Mouse (Mus musculus) lung, postnatal 0 days (tissue): ENCODE measurements around the gene Gm14214. TPM values are rescaled to one million over a fixed set of nuclear protein-coding genes. Genes with fewer than 3 reads are reported as not detected.

Experiments used
- ATAC-seq: fragments of 200-750 bp; cut with Nextera tagmentation; 2 replicates; pipeline ENCODE4 v1.8.0; 2017; ENCODE audit warnings: moderate library complexity
- DNase-seq: peaks from one replicate; pipeline ENCODE4 v3.0.0-alpha.2; 2016; ENCODE audit warnings: low spot score
- H3K27ac ChIP-seq: fragments of 300-500 bp; sonication (generic); 2 replicates; pipeline ENCODE4 v1.5.1; 2014; ENCODE audit warnings: antibody characterized with exemption, mild to moderate bottlenecking, low read length, mixed read lengths
- H3K27me3 ChIP-seq: fragments of 300-500 bp; sonication (generic); replicated peaks from 2 replicates; pipeline ENCODE4 v1.6.1; 2014; ENCODE audit warnings: low read length, mixed read lengths; ENCODE audit not compliant: insufficient read depth
- H3K36me3 ChIP-seq: fragments of 300-500 bp; sonication (generic); 2 replicates; pipeline ENCODE4 v1.6.1; 2014; ENCODE audit warnings: low read length, mixed read lengths; ENCODE audit not compliant: insufficient read depth
- H3K4me1 ChIP-seq: fragments of 300-500 bp; sonication (generic); 2 replicates; pipeline ENCODE4 v1.6.1; 2014; ENCODE audit warnings: antibody characterized with exemption, low read depth, low read length, mixed read lengths; ENCODE audit not compliant: insufficient read depth
- H3K4me2 ChIP-seq: fragments of 300-500 bp; sonication (generic); replicated peaks from 2 replicates; pipeline ENCODE4 v1.6.1; 2014; ENCODE audit warnings: low read depth, mild to moderate bottlenecking, low read length, moderate library complexity, mixed read lengths
- H3K4me3 ChIP-seq: fragments of 300-500 bp; sonication (generic); 2 replicates; pipeline ENCODE4 v1.5.1; 2014; ENCODE audit warnings: low read depth, low read length
- H3K9ac ChIP-seq: fragments of 300-500 bp; sonication (generic); replicated peaks from 2 replicates; pipeline ENCODE4 v1.6.1; 2014; ENCODE audit warnings: low read depth, mild to moderate bottlenecking
- H3K9me3 ChIP-seq: fragments of 300-500 bp; sonication (generic); 2 replicates; pipeline ENCODE4 v1.6.1; 2016; ENCODE audit warnings: low read length, mixed read lengths
- CTCF ChIP-seq: IDR thresholded peaks from 2 replicates; pipeline ENCODE4 v1.5.1; 2016; ENCODE audit warnings: antibody characterized with exemption, mild to moderate bottlenecking
- EP300 ChIP-seq: IDR thresholded peaks from 2 replicates; pipeline ENCODE4 v1.6.1; 2016; ENCODE audit warnings: antibody characterized with exemption, mild to moderate bottlenecking, control low read depth
- WGBS: fragments of 180-500 bp; shearing (Covaris S2); extraction: QIAGEN DNeasy Blood & Tissue Kit; methylation state at CpG from one replicate; pipeline ENCODE4 v1.1.7; 2014; 5-methylcytosine and 5-hydroxymethylcytosine counted together
- polyA plus RNA-seq: library from polyadenylated mRNA; unstranded; fragments of >200 nt; fragmentation: Nextera tagmentation; extraction: Ambion mirVana; gene quantifications from 2 replicates; pipeline ENCODE4 v1.2.1, GENCODE M21; 2015

Gene Gm14214
- polyA plus RNA-seq, 1 experiment from 2014 or later = not detected

GRCm38 (mm10) chr2:154790656-154791483, 21.0 kb upstream of the Gm14214 start, which contains the start of the genes Raly and a:
TSS of gene Raly (plus strand) at chr2:154791096.
TSS of gene a (plus strand) at chr2:154791402.
- H3K27ac ChIP-seq = peak within 1 kb of the TSS; percentile 98
- TF ChIP-seq EP300 = no peak
- TF ChIP-seq CTCF = peak; percentile 31; the same call in 1 of the 2 replicates
- no peaks in the 10 kb centered on the region for H3K36me3 ChIP-seq
- under 1% methylated on average over 63 of the region's 89 CpGs for WGBS
- H3K9me3 ChIP-seq = no peaks in the 10 kb centered on the region
- DNase-seq (peak; percentile 100), ATAC-seq (peak; percentile 95)
- peaks cover 13% of the 10 kb centered on the region; the same call in 1 of the 2 replicates for H3K4me1 ChIP-seq
- H3K4me2 ChIP-seq = peak within 1 kb of the TSS; percentile 94
- H3K27me3 ChIP-seq = no peaks in the 10 kb centered on the region
- H3K4me3 ChIP-seq = peak within 1 kb of the TSS; percentile 98
- H3K9ac ChIP-seq = peak within 1 kb of the TSS; percentile 97

- no peak for ATAC-seq
- H3K27ac ChIP-seq = peak overlapping the region; percentile 98; the same call in 1 of the 2 replicates
- no peaks in the 10 kb centered on the region for H3K27me3 ChIP-seq
- DNase-seq = no peak
- H3K4me3 ChIP-seq = peak overlapping the region; percentile 98
- no peaks in the 10 kb centered on the region for H3K9me3 ChIP-seq
- WGBS = 3% methylated on average over 14 of the region's 14 CpGs
- TF ChIP-seq CTCF = no peak
- TF ChIP-seq EP300 = no peak
- peak overlapping the region; percentile 94 for H3K4me2 ChIP-seq
- H3K4me1 ChIP-seq = peaks cover 13% of the 10 kb centered on the region; the same call in 1 of the 2 replicates
- no peaks in the 10 kb centered on the region for H3K36me3 ChIP-seq
- no peak overlapping the region for H3K9ac ChIP-seq
Measured at GRCm38 (mm10) chr2:154789977-154790655, 20.3 kb upstream of the Gm14214 start.

DNA sequence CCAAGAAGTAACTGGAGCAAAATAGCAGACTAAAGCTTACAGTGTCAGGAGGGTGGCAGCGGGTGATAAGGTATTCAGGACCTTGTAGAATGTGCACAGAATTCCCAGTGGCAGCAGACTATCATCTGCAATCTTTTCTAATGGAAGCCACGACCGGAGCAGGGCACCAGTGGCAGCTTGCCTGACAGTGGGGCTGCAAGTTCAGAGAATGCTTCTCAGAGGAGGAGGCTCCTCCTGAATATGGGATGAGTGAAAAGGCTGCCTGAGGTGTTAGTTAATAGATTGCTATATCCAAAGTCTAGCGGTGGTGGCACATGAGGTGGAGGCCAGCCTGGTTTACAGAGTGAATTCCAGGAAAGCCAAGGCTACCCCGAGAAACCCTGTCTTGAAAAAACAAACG, 19.6 kb upstream of the Gm14214 start:
- WGBS = 54% methylated on average over 6 of the region's 6 CpGs
- Histone ChIP-seq H3K4me2 (no peak overlapping the region), H3K4me1 (peaks cover 13% of the 10 kb centered on the region; the same call in 1 of the 2 replicates), H3K9me3 (no peaks in the 10 kb centered on the region), H3K36me3 (no peaks in the 10 kb centered on the region), H3K4me3 (no peak overlapping the region), H3K27ac (no peak overlapping the region), H3K27me3 (no peaks in the 10 kb centered on the region), H3K9ac (no peak overlapping the region)
- TF ChIP-seq EP300 (no peak), CTCF (no peak)
- no peak for DNase-seq
- ATAC-seq = no peak

DNA sequence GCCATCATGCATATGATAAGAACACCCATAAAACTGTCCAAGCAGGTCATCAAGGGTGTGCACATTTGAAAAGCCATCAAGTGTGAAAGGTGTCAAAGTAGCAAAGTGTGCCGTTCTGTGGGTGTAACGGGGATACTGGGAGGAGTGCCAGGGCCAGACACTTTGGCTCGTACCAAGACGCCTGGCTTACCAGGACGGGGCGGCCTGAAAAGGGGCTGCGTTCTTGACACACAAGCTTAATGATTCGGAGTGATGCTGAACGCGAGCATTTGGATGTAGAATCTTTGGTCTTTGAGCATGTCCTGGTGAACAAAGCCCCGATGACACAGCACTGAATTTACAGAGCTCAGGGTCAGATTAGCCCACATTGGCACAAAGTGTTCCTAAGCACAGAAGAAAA, 16.9 kb upstream of the Gm14214 start:
- no peak for DNase-seq

GRCm38 (mm10) chr2:154786187-154786586, 16.4 kb upstream of the Gm14214 start:
- no peak overlapping the region for H3K4me3 ChIP-seq
- H3K9me3 ChIP-seq = no peaks in the 10 kb centered on the region
- H3K4me2 ChIP-seq = no peak overlapping the region
- no peak for DNase-seq
- H3K27me3 ChIP-seq = no peaks in the 10 kb centered on the region
- H3K9ac ChIP-seq = no peak overlapping the region
- no peak overlapping the region for H3K27ac ChIP-seq
- TF ChIP-seq EP300 (no peak), CTCF (no peak)
- ATAC-seq = no peak
- no peaks in the 10 kb centered on the region; the same call in 1 of the 2 replicates for H3K4me1 ChIP-seq
- WGBS = 43% methylated on average over 3 of the region's 3 CpGs
- H3K36me3 ChIP-seq = no peaks in the 10 kb centered on the region

More for the DNA sequence above, 16.9 kb upstream of the Gm14214 start:
- Histone ChIP-seq H3K9me3 (no peaks in the 10 kb centered on the region), H3K27ac (no peak overlapping the region), H3K4me1 (no peaks in the 10 kb centered on the region; the same call in 1 of the 2 replicates), H3K36me3 (no peaks in the 10 kb centered on the region), H3K27me3 (no peaks in the 10 kb centered on the region), H3K4me2 (no peak overlapping the region), H3K9ac (no peak overlapping the region), H3K4me3 (no peak overlapping the region)
- TF ChIP-seq CTCF (no peak), EP300 (no peak)
- ATAC-seq = no peak
- 62% methylated on average over 11 of the region's 11 CpGs for WGBS

DNA sequence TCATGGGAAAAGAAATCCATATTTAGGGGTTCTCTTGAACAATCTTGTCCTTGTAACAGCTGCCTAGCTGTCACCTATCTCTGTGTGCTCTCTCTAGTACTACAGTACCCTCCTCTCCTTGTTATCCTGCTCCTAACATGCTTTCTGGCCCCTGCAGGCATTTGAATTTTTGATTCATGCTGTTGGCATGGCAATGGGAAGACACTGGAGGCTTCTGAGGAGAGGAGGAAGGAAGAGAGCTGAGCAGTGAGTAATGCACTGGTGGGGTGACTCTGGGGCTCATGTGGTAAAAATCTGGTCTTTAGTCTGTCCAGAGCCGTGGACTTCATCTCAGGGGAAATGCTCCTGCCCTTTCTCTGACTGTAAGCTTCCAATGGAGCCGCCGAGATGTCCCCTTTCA, 15.5 kb upstream of the Gm14214 start:
- DNase-seq = no peak
- TF ChIP-seq EP300 (no peak), CTCF (no peak)
- Histone ChIP-seq H3K36me3 (no peaks in the 10 kb centered on the region), H3K9me3 (no peaks in the 10 kb centered on the region), H3K27ac (no peak overlapping the region), H3K4me3 (no peak overlapping the region), H3K4me2 (no peak overlapping the region), H3K9ac (no peak overlapping the region), H3K27me3 (no peaks in the 10 kb centered on the region), H3K4me1 (no peaks in the 10 kb centered on the region; the same call in 1 of the 2 replicates)
- ATAC-seq = no peak
- 71% methylated on average over 3 of the region's 3 CpGs for WGBS
